Mouse (Mus musculus) liver, postnatal 0 days (tissue): ENCODE data around the gene Mafb.

Source experiments
- CTCF ChIP-seq: sonication (generic); IDR thresholded peaks from 2 replicates; pipeline ENCODE4 v1.5.1; 2016; ENCODE audit warnings: antibody characterized with exemption, low read depth
- EP300 ChIP-seq: IDR thresholded peaks from 2 replicates; pipeline ENCODE4 v1.6.1; 2016; ENCODE audit warnings: antibody characterized with exemption, low read depth, mild to moderate bottlenecking

DNA sequence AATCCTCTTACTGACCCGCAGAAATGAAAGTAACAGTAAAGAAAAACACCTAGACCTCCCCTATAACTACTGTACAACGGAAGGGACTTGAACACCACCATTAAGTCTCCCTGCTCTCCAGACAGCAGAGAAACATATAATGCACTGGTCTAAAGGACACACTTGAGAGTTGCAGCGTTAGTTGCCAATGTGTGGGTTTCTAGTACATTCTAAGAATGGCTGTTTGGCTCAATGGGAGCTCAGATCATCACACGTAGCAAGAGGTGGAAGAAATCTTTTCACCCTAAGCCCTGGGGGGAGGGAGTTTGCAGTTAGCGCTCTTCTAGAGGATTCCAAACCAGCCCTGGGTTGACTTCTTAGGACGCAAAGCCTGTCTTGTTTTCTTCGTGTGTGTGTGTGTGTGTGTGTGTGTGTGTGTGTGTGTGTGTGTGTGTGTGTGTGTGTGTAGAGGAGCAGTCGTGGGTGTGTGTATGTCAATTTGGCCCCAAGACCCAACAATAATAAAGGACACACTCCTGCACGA lies 2.7 kb downstream of the Mafb start:
- TF ChIP-seq EP300 = no peak
- no peak for TF ChIP-seq CTCF
